Mouse (Mus musculus) urinary bladder, adult 2 months (tissue): ENCODE results near the gene Serpinb1c. TPM values are rescaled to one million over a fixed set of nuclear protein-coding genes. Genes with fewer than 3 reads are reported as not detected.
"Not testable (repeated sequence)": the region's sequence is repeated elsewhere in the genome, so short reads cannot be mapped to it uniquely, and the experiment has no call there.

Experiments
- DNase-seq: peaks from one replicate; pipeline ENCODE4 v3.0.0; 2022; ENCODE audit warnings: low spot score
- polyA plus RNA-seq: library from polyadenylated mRNA; depleted of rRNA; stranded (reverse); fragments of >200 nt; gene quantifications from 2 replicates; pipeline ENCODE4 v1.2.3, GENCODE M21; 2012; rRNA removed

The Serpinb1c gene
- 0.38 and 0.45 TPM in 2 replicates for polyA plus RNA-seq

DNA sequence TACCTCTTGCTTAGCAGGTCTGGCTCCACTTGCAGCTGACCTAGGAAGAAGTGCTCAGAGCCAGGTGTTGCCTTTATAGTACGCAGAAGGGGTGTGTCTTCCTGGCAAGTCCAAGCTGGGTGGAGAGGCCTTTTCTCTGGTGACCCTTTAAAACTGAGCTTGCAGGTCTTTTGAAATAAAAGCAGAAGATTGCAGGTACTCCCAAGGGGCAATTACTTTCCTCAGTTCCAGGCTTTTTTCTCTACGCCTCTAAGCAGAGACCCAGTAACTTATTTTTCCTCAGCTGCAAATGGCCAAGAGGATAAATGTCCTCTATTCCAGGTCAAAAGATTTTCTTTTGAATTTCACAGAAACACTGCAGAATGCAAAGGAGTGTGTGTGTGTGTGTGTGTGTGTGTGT lies at the start of gene Serpinb1c:
Gene Serpinb1c (minus strand): TSS at position 101 of the 400 bp plus-strand sequence.
- DNase-seq, result no peak

- DNase-seq, result not testable (repeated sequence)
Measured at GRCm38 (mm10) chr13:32939191-32939590, 41.2 kb upstream of the Serpinb1c start.

DNA sequence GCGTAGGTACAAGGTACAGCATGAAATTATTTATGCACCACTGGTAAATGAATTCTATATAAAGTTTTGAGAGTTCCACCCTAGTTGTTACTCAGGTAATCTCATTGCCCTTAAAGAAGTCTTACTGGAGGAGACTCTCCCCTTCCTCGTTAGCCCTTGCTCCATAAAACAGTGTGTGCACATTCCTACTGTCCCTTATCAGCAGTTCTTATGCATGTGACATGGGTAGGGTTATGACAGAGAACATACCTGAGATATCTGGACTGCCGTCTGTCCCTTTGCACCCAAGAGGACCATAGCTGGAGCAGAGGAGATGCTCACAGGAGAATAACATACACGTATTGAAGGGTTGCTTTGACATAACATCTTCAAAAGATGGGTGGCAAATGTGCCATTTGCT lies 40.3 kb upstream of the Serpinb1c start:
- DNase-seq, result not testable (repeated sequence)

DNA sequence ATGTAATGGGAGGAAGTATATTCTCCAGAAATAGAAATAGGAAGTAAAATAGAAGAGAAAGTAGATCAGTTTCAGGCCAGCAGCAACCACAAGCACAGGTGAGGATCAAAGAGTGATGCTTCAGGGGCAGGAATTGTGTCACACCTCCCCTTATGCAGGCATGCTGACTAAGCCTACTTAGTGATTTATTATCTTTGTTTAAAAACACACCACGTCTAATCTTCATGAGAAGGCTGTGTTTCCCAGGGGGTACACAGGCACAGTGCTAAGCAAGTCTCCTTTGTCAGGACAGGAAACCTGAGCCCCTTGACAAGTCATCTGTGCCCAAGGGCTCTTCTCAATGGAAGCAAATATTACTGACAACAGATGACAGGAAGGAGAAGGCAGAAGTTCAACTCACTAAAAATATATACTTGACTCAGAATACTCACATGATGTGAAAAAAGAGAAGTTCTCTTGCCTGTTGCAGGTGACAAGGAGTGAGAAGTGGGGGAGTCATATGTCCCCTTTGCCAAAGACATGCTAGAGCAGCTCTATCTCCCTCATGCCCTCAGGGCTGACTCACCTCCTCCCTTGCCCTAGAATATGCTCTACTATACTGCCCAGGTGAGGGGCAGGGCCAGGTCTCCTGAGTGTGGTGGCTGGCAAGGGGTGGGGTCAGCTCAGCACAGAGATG lies 36.8 kb upstream of the Serpinb1c start:
- DNase-seq, result no peak

GRCm38 (mm10) chr13:32929107-32929750 lies 31.2 kb upstream of the Serpinb1c start:
- no peak for DNase-seq

DNA sequence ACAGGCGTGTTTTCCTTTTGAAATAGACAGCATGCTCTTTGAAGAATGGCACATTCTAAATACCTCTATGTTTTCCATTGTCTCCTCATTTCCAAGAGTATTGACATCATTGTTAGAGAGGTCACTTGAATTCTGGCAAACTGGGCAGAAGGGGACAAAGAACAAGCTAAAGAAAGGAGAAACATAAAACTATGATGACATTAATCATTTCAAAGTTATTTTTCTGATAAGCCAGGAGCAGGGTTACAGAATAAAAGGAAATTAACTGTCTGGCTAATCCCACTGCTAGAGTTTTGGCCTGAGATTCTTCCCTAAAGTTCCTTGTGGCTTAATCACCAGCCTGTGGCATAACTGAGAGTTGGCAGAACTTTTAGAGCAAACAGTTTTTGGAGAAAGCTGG lies 29.2 kb upstream of the Serpinb1c start:
- DNase-seq, result no peak

GRCm38 (mm10) chr13:32926661-32927060 lies 28.6 kb upstream of the Serpinb1c start:
- DNase-seq, result no peak

- DNase-seq, result no peak
Measured at GRCm38 (mm10) chr13:32924578-32925360, 26.8 kb upstream of the Serpinb1c start.

DNA sequence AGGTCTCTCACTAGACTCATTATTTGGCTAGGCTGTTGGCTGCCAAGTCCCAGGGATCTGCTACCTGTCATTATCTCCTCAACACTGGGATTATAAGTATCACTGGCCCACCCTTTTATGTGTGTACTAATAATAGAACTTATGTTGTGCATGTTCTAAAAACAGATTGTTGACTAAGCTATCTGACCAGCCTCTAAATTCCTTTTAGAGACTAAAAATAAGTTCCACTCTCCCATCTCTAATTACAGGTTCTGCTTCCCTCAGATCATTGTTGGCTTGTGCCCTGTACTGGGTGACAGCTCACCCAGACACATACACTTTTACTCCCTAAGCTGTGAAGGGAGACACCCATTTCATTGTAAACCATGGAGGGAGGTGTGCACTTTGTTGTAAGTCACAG lies 24.6 kb upstream of the Serpinb1c start:
- no peak for DNase-seq

- no peak for DNase-seq
Measured at GRCm38 (mm10) chr13:32912770-32913380, 14.9 kb upstream of the Serpinb1c start.

DNA sequence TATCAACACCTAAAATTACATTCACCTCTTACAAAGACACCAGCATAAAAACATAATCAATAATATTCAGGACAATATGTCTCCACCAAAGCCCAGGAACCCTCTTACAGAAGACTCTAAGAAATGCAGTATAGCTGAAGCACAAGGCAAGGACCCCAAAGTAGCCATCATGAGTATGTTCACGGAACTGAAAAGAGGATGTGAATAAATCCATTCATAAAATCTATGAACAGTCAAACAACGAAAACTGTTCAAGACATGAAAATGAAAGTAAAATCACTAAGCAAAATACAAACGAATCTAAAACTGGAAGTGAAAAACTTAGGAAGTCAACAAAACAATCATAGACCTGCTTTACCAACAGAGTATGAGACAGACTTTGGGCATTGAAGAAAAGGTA lies 10.2 kb upstream of the Serpinb1c start:
- DNase-seq, result no peak

DNA sequence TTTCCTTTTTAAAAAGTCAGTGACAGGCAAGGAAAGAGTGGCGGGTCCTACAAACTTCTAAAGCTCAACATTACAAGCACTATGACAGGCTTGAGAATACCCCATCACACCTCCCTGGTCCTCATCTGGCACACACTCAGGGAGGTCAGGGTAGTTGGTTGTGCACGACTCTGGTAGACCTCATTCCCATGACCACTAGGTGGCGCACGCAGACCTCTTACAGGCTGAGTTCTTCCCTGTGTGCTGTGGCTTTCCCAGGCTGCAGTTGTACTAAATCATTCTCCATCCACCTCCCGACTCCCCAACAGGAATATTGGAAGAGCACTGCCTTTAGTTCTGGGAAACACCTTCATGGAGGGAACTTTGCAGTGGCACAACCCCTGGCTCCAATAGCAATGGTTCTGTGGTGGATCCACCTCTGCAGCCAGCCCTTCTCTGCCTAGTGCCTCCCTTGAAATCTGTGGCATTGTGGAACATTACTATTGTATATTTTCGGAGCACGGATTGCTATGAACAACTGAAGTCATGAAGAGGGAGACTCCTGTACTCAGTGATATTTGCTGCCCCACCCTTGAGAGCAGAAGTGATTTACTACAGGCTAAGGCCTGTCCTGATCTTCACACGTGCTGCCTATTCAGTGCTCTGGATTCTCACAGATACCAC lies 5.3 kb upstream of the Serpinb1c start:
- peak; percentile 81 for DNase-seq

DNA sequence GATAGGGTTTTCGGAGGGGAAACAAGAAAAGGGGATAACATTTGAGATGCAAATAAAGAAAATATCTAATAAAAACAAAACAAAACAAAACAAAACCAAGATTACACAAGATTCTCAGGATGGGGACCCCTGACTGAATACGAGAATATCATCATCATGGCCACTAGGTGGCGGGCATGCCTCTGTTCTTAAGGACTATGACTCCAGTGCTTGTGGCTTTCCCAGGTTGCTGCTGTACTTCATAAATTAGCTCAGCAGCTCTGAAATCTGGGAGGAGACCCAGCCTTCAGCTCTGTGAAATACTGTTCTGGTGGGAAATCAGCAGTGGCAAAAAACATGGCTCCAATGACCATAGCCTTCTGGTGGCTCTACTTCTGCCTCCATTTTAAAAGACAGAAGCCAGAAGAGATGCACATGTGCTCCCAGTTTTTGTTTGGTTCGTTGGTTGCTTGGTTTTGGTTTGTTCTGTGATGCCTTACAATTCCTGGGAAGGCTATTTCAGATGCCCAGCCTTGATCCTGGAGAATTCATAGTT lies 4.5 kb upstream of the Serpinb1c start:
- DNase-seq, result peak; percentile 39

- DNase-seq, result no peak
Measured at GRCm38 (mm10) chr13:32900639-32901038, 2.6 kb upstream of the Serpinb1c start.

- DNase-seq, result not testable (repeated sequence)
Measured at GRCm38 (mm10) chr13:32899114-32899513, 1.1 kb upstream of the Serpinb1c start.

DNA sequence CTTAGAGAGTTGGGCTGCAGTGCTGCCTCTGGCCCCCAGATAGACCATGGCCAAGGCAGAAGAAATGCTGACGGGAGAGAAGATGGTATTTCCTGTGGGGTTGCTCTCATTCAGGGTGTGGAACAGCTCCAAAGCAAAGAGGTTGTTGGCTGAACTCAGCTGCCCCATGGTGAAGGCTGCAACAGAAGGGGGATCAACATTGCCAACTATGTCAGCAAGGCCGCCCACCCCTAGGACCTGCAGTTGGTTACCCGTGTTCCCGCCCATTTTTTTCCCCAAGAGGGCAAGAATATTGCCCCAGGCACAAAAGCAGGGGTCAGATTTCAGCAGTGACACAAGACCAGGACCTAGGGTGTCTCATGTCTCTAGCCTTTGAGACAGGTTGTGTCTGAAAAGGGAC lies 1.1 kb downstream of the Serpinb1c start:
- no peak for DNase-seq

DNA sequence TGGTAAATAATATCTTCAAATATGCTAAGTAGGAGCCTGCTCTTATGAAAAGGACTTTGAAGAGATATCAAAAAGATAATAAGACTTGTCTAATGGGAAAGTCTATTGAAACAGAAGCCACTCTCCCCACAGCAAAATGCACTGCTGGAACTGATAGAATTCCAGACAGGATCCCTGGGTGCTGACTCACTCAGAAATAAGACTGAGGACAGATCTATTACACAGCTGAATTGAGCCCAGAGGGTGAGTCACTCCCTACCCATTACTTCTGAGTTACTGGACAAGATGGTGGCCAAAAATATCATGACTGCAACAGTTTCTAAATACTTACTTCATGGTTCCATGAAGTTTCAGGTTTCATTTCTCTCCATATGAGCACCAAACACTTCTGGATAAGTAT lies 13.3 kb downstream of the Serpinb1c start:
- no peak for DNase-seq

- no peak for DNase-seq
Measured at GRCm38 (mm10) chr13:32873862-32874261, 24.1 kb downstream of the Serpinb1c start.

GRCm38 (mm10) chr13:32868843-32869242 lies 29.2 kb downstream of the Serpinb1c start:
- DNase-seq, result no peak

DNA sequence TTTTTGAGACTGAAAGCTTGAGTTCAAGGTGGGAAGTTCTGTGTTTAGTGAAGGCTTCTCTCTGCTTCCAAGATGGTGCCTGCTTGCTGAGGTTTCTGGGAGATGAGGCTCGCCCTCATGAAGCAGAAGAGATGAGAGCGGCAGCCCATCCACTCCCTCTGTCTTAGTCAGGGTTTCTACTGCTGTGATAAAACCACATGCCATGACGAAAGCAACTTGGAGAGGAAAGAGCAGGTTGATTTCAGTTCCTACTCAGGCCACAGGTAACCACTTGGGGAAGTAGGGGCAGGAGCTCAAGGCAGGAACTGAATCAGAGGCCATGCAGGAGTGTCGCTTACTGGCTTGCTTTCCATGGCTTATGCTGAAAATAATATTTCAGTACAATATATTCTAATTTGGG lies 29.8 kb downstream of the Serpinb1c start:
- DNase-seq, result not testable (repeated sequence)

- no peak for DNase-seq
Measured at GRCm38 (mm10) chr13:32867030-32867429, 31.0 kb downstream of the Serpinb1c start.
